Mouse (Mus musculus) embryonic facial prominence, embryonic 15.5 days (tissue): ENCODE measurements around the gene Hnf4a. TPM values are rescaled to one million over a fixed set of nuclear protein-coding genes. Genes with fewer than 3 reads are reported as not detected.

ENCODE experiments used
- ATAC-seq: fragments of 200-750 bp; cut with Nextera tagmentation; 2 replicates; pipeline ENCODE4 v1.8.0; 2017; ENCODE audit warnings: low read depth, moderate TSS enrichment; ENCODE audit not compliant: insufficient number of reproducible peaks, low FRiP score, low TSS enrichment
- H3K27ac ChIP-seq: fragments of 300-500 bp; sonication (generic); replicated peaks from 2 replicates; pipeline ENCODE4 v1.5.1; 2015; ENCODE audit warnings: mild to moderate bottlenecking, inconsistent platforms
- H3K27me3 ChIP-seq: fragments of 300-500 bp; sonication (generic); 2 replicates; pipeline ENCODE4 v1.6.1; 2015; ENCODE audit warnings: inconsistent platforms
- H3K36me3 ChIP-seq: fragments of 300-500 bp; sonication (generic); 2 replicates; pipeline ENCODE4 v1.6.1; 2015; ENCODE audit warnings: mild to moderate bottlenecking, inconsistent platforms
- H3K4me1 ChIP-seq: fragments of 300-500 bp; sonication (generic); 2 replicates; pipeline ENCODE4 v1.6.1; 2015; ENCODE audit warnings: inconsistent platforms
- H3K4me2 ChIP-seq: fragments of 300-500 bp; sonication (generic); replicated peaks from 2 replicates; pipeline ENCODE4 v1.6.1; 2015; ENCODE audit warnings: mild to moderate bottlenecking, inconsistent platforms
- H3K4me3 ChIP-seq: fragments of 300-500 bp; sonication (generic); replicated peaks from 2 replicates; pipeline ENCODE4 v1.5.1; 2015; ENCODE audit warnings: mild to moderate bottlenecking, inconsistent platforms
- H3K9ac ChIP-seq: fragments of 300-500 bp; sonication (generic); 2 replicates; pipeline ENCODE4 v1.6.1; 2015; ENCODE audit warnings: inconsistent platforms
- H3K9me3 ChIP-seq: fragments of 300-500 bp; sonication (generic); replicated peaks from 2 replicates; pipeline ENCODE4 v1.6.1; 2016; ENCODE audit warnings: inconsistent platforms
- WGBS: fragments of 180-500 bp; shearing (Covaris S2); methylation state at CpG from one replicate; pipeline ENCODE4 v1.1.7; 2015; 5-methylcytosine and 5-hydroxymethylcytosine counted together
- polyA plus RNA-seq: library from polyadenylated mRNA; unstranded; fragments of >200 nt; fragmentation: Nextera tagmentation; extraction: Ambion mirVana; gene quantifications from 2 replicates; pipeline ENCODE4 v1.2.1, GENCODE M21; 2015

The Hnf4a gene
- polyA plus RNA-seq, 1 experiment from 2014 or later = not detected

DNA sequence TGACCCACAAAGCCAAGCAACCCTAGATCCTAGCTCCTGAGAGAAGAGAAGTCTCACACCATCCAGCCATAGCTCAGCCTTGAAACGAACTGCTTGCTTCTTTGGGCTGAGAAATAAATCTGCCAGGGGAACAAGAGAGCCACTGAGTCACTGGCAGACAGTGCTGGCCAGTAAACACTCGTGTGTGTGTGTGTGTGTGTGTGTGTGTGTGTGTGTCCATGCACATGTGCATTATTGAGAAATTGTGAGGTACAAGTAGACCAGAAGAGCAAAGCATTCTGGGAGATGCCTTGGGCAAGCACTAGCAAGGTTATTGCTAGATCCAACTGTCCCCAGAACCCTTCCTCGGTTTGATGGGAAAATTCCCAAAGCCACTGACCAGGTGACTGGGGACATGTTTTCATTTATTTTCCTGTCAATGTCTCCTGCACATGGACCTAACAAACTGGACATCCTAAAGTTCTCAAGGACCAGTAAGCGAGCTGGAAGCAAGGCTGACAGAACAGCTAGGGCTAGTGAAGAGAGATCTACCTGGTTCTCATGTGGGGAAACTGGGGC, 47.9 kb downstream of the Hnf4a start:
- Histone ChIP-seq H3K9me3 (no peaks in the 10 kb centered on the region), H3K4me1 (no peaks in the 10 kb centered on the region), H3K4me2 (no peak overlapping the region), H3K36me3 (no peaks in the 10 kb centered on the region), H3K27me3 (no peaks in the 10 kb centered on the region), H3K4me3 (no peak overlapping the region), H3K9ac (no peak overlapping the region), H3K27ac (no peak overlapping the region)
- 63% methylated on average over 4 of the region's 4 CpGs for WGBS
- ATAC-seq = no peak

DNA sequence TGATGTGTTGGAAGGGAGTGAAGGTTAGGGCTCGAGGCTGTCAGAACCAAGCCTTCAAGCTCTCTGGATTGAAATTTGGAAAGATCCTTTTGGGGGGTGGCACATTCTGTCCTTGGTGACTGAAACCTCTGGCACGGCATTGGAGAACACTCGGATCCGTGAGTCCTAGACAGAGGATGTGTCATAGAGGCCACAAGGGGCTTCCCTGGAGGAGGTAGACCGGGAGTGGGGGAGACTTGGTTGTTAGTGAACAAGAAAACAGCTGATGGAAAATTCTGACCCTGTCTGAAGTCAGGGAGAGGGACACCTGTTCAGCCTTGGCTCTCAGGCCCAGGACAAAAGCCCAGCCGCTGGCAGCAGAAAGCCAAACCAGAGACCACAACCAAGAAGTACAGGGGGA, 48.4 kb downstream of the Hnf4a start:
- WGBS = 71% methylated on average over 6 of the region's 6 CpGs
- H3K4me2 ChIP-seq = no peak overlapping the region
- no peak overlapping the region for H3K4me3 ChIP-seq
- H3K9me3 ChIP-seq = no peaks in the 10 kb centered on the region
- no peaks in the 10 kb centered on the region for H3K36me3 ChIP-seq
- H3K27me3 ChIP-seq = no peaks in the 10 kb centered on the region
- no peak for ATAC-seq
- H3K4me1 ChIP-seq = no peaks in the 10 kb centered on the region
- no peak overlapping the region for H3K27ac ChIP-seq
- H3K9ac ChIP-seq = no peak overlapping the region

DNA sequence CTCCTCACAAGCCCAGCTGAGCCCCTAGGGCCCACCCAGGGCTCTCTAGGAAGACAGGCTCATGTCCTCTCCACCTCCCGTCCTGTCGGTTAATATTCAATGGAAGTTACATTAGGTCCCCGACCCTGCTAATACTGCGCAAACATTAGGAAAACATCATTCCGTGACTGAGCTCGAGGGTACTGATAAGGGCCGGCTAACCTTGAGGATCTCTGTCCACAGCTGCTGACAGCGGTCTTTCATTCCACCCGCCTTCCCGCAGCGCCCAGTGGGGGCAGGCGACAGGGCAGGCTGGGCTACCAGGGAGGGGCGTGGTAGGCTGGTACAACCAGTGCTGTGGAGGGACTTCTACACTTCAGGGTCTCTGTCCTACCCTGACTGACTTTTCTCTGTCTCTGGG, 48.8 kb downstream of the Hnf4a start:
- Histone ChIP-seq H3K9me3 (no peaks in the 10 kb centered on the region), H3K4me2 (no peak overlapping the region), H3K27me3 (peaks cover 1% of the 10 kb centered on the region; the same call in 1 of the 2 replicates), H3K36me3 (no peaks in the 10 kb centered on the region), H3K4me3 (no peak overlapping the region), H3K4me1 (no peaks in the 10 kb centered on the region), H3K9ac (no peak overlapping the region), H3K27ac (no peak overlapping the region)
- ATAC-seq = no peak; the same call in 1 of the 2 replicates
- WGBS = 72% methylated on average over 13 of the region's 13 CpGs

DNA sequence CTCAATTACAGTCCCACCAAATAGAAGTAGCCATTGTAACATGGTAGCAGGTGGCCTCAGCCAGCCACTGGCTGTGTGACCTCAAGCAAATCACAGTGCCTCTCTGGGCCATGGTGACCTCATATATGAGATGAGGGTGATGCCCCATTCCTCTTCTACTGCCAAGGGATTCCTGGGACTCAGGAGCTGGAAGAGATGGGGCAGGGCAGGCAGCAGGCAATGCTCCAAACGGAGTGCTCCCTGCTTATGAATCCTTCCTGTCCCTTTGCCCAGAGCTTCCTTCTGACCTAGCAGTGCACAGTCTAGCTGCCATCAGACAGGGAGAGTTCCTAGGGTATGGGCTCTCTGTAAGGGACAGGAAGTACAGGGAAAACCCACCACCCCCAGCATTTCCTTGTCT, 51.9 kb downstream of the Hnf4a start:
- H3K27me3 ChIP-seq = peaks cover 3% of the 10 kb centered on the region; the same call in 1 of the 2 replicates
- H3K4me3 ChIP-seq = no peak overlapping the region
- 67% methylated on average over 1 of the region's 1 CpGs for WGBS
- no peaks in the 10 kb centered on the region for H3K4me1 ChIP-seq
- no peak overlapping the region for H3K27ac ChIP-seq
- no peak overlapping the region for H3K4me2 ChIP-seq
- H3K36me3 ChIP-seq = no peaks in the 10 kb centered on the region
- H3K9me3 ChIP-seq = no peaks in the 10 kb centered on the region
- H3K9ac ChIP-seq = no peak overlapping the region
- no peak for ATAC-seq

DNA sequence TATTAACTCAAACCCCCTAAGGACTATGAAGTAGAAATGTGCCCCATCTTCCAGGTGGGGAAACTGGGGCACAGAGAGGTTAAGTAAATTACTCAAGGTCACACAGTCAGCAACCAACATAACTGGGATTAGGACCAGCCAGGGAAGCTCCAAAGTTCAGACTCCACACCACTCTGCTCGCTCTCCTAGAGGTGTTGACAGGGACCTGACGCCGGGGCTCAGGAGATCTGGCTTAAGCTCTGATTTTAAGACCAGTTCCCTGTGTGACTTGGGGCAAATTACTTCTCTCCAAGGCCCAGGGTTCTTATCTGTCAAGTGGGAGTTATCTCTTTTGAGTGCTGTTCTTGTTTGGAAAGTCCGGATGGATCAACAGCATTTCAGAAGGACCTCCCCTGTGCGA, 52.6 kb downstream of the Hnf4a start:
- Histone ChIP-seq H3K4me2 (no peak overlapping the region), H3K9ac (no peak overlapping the region), H3K4me1 (no peaks in the 10 kb centered on the region), H3K36me3 (no peaks in the 10 kb centered on the region), H3K9me3 (no peaks in the 10 kb centered on the region), H3K27ac (no peak overlapping the region), H3K4me3 (no peak overlapping the region), H3K27me3 (peaks cover 3% of the 10 kb centered on the region; the same call in 1 of the 2 replicates)
- 77% methylated on average over 5 of the region's 5 CpGs for WGBS
- ATAC-seq = no peak

DNA sequence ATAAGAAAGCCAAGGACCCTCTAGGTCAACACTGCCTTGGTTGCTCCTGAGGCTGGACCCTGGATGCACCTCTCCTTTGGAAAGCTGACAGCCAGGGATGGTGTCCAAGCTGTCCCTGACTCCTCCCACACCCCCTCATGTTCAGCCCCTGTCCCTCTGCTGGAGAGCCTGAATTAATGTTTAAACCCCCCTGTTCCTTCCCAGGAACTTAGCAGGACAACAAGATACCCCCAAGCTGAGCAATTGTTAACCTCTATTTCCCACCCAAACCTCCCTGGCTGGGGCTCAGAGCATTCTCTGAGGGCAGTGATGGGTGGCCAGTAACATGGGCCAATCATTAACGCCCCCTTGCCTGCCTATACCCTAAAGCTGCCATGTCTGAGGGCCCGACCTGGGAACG, 53.6 kb downstream of the Hnf4a start:
- Histone ChIP-seq H3K27me3 (peaks cover 3% of the 10 kb centered on the region; the same call in 1 of the 2 replicates), H3K9me3 (no peaks in the 10 kb centered on the region), H3K9ac (no peak overlapping the region), H3K36me3 (no peaks in the 10 kb centered on the region), H3K4me1 (no peaks in the 10 kb centered on the region), H3K4me3 (no peak overlapping the region), H3K4me2 (no peak overlapping the region), H3K27ac (no peak overlapping the region)
- no peak for ATAC-seq
- 81% methylated on average over 3 of the region's 3 CpGs for WGBS

DNA sequence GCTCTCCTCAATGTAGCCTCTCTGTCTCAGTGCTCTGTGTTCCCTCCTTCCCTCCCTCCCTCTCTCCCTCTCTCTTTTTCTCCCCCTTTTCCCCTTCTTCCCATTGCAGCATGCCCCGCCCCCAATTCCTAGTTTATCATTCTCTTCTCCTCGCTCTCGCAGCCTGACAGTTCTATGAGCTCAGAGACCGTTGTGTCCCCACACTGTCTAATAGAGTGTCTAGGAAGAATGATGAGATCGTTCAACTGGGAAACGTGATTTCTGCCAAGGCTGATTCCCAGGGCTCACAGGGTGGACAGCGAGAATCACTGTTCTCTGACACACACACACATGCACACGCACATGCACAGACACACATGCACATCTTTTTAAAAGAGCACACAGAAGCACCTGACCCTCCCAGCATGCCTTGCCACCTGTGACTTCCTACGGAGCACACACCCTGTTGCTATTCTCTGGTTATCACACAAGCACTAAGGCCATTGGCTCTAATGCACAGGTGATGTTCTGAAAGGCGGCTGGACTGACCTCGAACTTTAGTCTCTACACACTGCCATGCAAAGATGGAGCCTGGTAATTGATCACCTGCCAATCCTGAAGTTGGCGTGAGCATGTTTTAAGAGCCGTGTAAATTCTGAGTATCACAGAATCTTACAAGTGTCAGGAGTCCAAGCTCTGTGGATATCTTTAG, 54.8 kb downstream of the Hnf4a start:
- Histone ChIP-seq H3K27ac (no peak overlapping the region), H3K27me3 (peaks cover 3% of the 10 kb centered on the region; the same call in 1 of the 2 replicates)
- 81% methylated on average over 13 of the region's 13 CpGs for WGBS

DNA sequence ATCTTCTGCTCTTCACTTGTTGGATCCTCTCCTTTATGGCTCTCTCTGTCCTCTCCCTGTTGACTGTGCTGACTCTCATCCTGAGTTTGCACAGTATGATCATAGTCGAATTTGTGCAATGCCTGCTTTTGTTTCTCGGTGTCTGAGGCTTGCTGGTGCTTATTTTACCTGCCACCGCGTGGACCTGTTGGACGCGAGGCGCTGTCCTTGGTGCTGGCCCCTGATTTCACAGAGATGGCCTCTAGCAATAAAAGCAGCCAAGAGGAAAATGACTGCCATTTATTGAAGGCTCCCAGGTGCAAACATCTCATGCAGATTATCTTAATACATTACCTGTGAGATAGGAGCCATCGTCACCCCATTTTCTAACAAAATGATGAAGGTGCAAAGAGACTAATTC, 58.0 kb downstream of the Hnf4a start:
- peaks cover 3% of the 10 kb centered on the region; the same call in 1 of the 2 replicates for H3K27me3 ChIP-seq
- no peak overlapping the region for H3K27ac ChIP-seq
- H3K4me2 ChIP-seq = no peak overlapping the region
- no peaks in the 10 kb centered on the region for H3K36me3 ChIP-seq
- H3K4me1 ChIP-seq = no peaks in the 10 kb centered on the region
- ATAC-seq = no peak
- H3K9me3 ChIP-seq = no peaks in the 10 kb centered on the region
- 23% methylated on average over 8 of the region's 8 CpGs for WGBS
- no peak overlapping the region for H3K4me3 ChIP-seq
- H3K9ac ChIP-seq = no peak overlapping the region

More for the DNA sequence above, 54.8 kb downstream of the Hnf4a start:
- ATAC-seq = no peak
- no peaks in the 10 kb centered on the region for H3K36me3 ChIP-seq
- H3K9ac ChIP-seq = no peak overlapping the region
- H3K4me3 ChIP-seq = no peak overlapping the region
- H3K4me1 ChIP-seq = no peaks in the 10 kb centered on the region
- H3K4me2 ChIP-seq = no peak overlapping the region
- no peaks in the 10 kb centered on the region for H3K9me3 ChIP-seq

DNA sequence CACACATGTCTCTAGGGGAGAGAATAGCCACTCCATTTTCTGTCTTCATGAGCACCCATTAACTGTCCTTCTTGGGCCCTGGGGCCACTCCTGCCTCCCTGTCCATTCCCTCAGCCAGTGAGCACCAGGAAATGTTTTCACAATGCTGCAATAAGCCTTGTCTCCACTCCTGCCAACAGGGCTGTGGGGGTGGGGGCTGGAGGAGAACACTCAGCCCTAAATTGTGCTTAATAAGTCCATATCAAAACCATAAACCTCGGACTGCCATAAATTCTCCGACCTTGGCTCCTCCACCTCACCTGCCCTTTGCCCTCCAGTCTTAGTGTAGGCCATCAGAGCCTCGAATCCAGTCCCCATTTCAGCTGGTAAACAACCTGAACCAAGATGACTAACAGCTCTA, 67.7 kb downstream of the Hnf4a start:
- no peaks in the 10 kb centered on the region for H3K27me3 ChIP-seq
- no peaks in the 10 kb centered on the region for H3K9me3 ChIP-seq
- ATAC-seq = no peak
- H3K27ac ChIP-seq = no peak overlapping the region
- no peak overlapping the region for H3K4me2 ChIP-seq
- H3K4me3 ChIP-seq = no peak overlapping the region
- 82% methylated on average over 3 of the region's 3 CpGs for WGBS
- H3K4me1 ChIP-seq = no peaks in the 10 kb centered on the region
- H3K9ac ChIP-seq = no peak overlapping the region
- no peaks in the 10 kb centered on the region for H3K36me3 ChIP-seq

DNA sequence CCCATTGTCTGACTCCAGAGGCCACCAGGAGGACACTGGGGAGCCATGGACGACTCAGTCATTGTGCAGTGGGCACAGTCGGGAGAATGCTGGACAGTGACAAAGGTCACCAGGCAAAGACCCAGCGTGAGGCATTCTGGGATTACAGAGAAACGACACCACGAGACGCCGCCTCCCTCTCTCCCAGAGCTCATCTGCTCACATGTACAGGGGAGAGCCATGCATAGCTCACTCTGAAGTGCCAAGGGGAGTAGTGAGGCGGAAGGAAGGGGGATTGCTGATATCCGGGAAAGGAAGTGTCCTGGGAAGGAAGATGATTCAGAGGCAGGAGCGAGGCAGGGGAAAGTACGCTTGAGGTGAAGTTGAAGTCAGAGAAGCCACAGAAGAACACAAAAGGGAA, 68.6 kb downstream of the Hnf4a start:
- no peaks in the 10 kb centered on the region for H3K4me1 ChIP-seq
- 55% methylated on average over 11 of the region's 11 CpGs for WGBS
- H3K27me3 ChIP-seq = no peaks in the 10 kb centered on the region
- no peak overlapping the region for H3K27ac ChIP-seq
- no peak for ATAC-seq
- no peaks in the 10 kb centered on the region for H3K36me3 ChIP-seq
- no peak overlapping the region for H3K4me3 ChIP-seq
- H3K9me3 ChIP-seq = no peaks in the 10 kb centered on the region
- H3K9ac ChIP-seq = no peak overlapping the region
- H3K4me2 ChIP-seq = no peak overlapping the region

DNA sequence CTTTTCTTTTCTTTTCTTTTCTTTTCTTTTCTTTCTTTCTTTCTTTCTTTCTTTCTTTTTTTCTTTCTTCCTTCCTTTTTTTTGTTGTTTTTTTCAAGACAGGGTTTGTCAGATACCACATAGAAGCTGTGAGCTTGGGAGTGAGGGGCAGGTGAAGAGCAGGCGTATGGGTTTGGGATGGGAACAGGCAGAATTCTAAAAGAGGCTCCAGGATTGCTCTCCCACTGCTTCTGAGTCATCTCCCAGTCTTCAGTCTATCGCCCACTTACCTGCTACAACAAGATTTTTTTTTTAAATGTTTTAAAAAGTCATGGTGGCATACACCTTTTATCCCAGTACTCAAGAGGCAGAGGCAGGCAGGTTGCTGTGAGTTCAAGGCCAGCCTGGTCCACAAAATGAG, 71.4 kb downstream of the Hnf4a start:
- Histone ChIP-seq H3K4me3 (no peak overlapping the region), H3K9ac (no peak overlapping the region), H3K36me3 (no peaks in the 10 kb centered on the region), H3K4me1 (no peaks in the 10 kb centered on the region), H3K27ac (no peak overlapping the region), H3K27me3 (no peaks in the 10 kb centered on the region), H3K4me2 (no peak overlapping the region), H3K9me3 (no peaks in the 10 kb centered on the region)
- WGBS = 87% methylated on average over 2 of the region's 2 CpGs
- ATAC-seq = no peak
